Mouse (Mus musculus): ENCODE measurements around the gene Gm7030.
"Not testable (repeated sequence)": the region's sequence is repeated elsewhere in the genome, so short reads cannot be mapped to it uniquely, and the experiment has no call there.

The Gm7030 gene

GRCm38 (mm10) chr17:36128968-36129817 lies at the start of gene Gm7030:
TSS of gene Gm7030 (minus strand) at chr17:36129425.
- not testable (repeated sequence) for DNase-seq

GRCm38 (mm10) chr17:36178938-36179337 lies 49.7 kb upstream of the Gm7030 start:
- not testable (repeated sequence) for DNase-seq

DNA sequence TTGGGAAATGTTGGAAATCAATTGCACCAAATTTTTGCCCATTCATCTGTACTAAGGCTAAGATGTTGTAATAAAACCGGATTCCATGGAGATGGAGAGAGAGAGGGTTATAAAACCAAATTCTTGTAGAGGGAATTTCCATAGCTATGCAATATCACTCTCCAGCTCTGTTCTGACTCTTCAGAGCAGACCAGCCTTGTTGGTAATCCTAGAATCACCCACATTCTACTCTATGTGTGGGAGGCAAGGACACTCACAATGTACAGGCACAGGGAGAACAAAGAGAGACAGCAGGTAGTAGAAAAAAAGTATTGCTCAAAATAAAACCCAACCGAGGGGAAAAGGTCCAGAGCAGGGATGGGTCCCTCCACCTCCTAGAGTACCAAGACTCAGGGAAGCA lies 46.9 kb upstream of the Gm7030 start:
- DNase-seq = not testable (repeated sequence)

DNA sequence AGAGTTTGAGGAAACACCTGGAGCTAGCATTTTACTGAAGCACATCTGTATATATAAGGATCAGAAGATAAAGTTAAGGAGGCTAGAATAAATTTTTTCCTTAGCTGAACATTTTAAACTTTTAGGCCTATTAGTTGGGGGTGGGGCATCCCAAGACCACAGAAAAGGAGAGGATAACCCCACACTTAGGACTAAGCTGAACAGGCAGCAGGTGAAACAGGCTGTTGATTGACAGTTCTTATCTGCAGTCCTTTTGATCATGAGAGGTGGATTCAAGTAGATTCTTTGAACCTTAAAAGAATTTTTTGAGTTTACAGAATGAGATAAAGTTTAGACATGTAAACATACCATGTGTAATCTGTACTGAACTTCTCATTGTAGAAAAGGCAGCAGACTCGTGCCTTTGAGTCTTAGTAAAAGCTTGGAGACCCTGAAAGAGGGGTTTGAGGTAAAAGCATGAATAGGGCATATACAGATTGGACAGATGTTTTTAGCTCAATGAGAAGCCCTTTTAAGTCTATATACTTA lies 41.1 kb upstream of the Gm7030 start:
- DNase-seq = no peak

GRCm38 (mm10) chr17:36169753-36170152 lies 40.5 kb upstream of the Gm7030 start:
- DNase-seq = no peak

GRCm38 (mm10) chr17:36169094-36169493 lies 39.9 kb upstream of the Gm7030 start:
- not testable (repeated sequence) for DNase-seq

DNA sequence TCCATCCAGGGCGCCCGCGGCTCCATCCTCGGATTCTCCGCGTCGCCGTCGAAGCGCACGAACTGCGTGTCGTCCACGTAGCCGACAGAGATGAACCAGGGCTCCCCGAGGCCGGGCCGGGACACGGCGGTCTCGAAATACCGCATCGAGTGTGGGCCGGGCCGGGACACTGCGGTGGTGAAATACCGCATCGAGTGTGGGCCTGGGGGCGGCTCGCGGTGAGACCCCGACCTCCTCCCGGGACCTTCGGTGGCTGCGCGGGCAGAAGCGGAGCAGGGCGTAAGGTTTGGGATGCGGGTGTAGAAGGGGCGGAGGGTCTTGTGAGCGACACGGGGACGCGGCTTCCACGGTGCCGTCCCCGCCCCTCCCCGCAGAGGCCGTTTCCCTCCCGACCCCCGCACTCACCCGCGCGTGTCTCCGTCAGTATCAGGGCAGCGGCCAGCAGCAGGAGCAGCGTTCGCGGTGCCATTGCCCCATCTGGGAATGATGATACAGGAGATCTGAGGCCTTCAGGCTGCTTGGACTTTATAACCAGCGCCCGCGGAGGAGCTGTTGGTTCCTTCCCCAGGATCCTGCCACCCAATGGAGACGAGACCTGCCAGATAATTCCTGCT lies 38.9 kb upstream of the Gm7030 start, which contains the start of gene Gm8909:
Gene Gm8909 (minus strand): TSS at position 499 of the 614 bp plus-strand sequence.
- no peak for DNase-seq

DNA sequence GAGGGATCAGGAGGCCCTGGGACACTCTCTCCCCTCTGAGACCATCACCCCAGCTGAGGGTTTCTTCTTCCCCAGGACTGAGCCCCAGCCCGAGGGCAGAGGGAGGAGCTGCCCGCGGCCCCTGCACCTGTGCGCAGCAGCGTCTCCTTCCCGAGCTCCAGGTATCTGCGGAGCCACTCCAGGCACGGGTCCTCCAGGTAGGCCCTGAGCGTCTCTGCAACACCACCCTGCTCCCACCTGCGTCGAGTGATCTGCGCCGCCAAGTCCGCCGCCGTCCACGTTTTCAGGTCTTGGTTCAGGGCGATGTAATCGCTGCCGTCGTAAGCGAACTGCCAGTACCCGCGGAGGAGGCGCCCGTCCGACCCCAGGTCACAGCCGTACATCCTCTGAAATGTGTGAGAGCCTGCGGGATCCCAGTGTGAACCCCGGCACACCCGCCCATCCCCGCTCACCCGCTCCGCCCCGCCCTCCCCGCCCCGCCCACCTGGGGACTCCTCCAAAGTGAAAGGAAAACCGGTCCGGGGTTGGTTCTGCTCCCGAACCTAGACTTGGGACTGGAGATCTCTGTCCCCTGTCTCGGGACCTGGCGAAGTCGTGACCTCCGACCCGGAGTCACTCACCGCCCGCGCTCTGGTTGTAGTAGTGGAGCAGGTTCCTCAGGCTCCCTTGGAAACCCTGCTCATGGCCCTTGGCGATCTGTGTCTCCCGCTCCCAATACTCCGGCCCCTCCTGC lies 38.2 kb upstream of the Gm7030 start:
- DNase-seq = no peak

- DNase-seq = not testable (repeated sequence)
Observed at GRCm38 (mm10) chr17:36166901-36167300, 37.7 kb upstream of the Gm7030 start.

- no peak for DNase-seq
Observed at GRCm38 (mm10) chr17:36161129-36162051, 32.2 kb upstream of the Gm7030 start.

DNA sequence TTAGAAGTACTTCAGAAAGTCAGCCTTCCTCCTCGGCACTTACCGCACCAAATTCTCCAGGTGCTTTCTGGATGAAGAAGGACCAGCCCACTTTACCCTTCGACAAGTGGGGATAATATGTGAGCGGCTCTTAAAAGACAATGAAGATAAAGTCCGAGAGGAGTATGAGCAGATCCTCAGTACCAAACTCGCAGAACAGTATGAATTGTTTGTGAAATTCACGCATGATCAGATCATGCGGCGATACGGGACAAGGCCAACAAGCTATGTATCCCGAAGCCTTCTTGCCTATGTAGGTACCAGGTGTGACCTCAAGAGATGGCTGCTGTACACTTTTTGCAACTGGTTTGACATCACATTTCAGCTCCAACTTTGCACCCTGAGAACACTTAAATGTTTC lies 29.0 kb upstream of the Gm7030 start:
- not testable (repeated sequence) for DNase-seq

DNA sequence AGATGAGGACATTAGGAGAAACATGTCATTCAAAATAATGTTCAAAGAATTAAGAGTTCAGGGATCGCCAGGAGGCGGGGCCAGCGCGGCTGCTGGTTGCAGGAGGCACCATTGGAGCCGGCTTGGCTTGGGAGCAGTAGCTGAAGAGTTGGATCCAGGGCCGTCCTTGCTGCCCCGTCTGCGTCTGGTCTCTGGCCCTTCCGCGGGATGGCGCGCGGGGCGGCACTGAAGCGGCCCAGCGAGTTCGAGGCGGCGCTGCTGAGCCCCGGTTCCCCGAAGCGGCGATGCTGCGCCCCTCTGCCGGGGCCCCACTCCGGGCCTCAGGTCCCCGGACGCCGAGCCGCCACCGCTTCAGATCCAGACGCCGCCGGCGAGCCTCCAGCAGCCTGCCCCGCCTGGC lies 28.6 kb upstream of the Gm7030 start:
- not testable (repeated sequence) for DNase-seq

DNA sequence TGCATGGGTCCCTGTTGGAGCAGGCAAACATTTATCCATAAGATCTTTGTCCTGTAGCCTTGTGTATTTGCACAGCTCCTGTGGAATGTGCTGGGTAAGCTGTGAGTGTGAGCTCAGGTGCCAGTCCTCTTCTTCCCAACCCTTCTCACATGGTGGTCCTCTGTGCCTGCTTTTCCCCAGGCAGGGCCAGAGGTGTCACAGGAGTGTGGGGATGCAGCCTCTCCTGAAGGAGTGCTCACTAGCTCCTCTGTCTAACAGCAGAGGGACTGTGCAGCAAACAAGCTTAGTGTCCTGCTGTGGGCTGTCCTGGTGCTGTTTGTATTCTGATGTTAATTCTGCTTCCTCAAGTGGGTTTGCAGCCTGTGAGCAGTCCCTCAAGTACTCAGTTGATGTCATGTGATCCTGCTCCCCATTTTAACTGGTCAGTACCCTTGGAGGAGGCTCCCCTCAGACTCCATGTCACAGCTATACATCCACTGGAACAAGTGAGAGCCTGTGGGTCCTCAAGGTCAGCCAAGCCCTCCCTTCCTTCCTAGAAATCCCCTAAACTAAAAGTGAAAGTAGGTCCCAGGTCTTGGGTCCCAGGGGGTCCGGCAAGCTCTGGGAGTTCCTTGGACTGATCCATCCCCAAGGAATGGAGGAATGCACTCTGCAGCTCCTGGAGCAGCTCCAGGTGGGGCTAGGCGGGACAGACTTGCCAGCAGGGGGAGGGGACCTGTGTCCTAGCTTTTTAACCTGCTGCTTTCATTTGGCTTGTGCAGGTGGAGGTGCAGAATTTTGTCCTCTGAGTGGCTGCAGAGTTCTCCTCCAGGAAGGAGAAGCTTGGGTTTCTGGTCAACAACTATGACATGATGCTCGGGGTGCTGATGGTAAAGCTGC lies 25.3 kb upstream of the Gm7030 start:
- no peak for DNase-seq

GRCm38 (mm10) chr17:36151200-36151599 lies 22.0 kb upstream of the Gm7030 start:
- DNase-seq = not testable (repeated sequence)

GRCm38 (mm10) chr17:36148468-36148867 lies 19.2 kb upstream of the Gm7030 start:
- DNase-seq = not testable (repeated sequence)

DNA sequence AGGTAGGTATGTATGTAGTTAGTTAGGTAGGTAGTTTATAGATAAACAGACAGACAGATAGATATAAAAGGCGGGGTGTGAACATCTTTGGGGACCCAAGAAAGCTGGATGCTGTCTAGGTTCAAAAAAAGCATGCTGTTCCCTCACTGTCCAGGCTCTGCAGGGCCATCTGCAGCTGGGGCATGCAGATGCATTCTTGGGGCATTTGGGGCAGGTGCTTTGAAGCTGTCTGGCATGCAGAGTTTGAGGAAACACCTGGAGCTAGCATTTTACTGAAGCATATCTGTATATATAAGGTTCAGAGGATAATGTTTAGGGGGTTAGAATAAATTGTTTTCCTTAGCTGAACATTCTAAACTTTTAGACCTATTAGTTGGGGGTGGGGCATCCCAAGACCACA lies 17.7 kb upstream of the Gm7030 start:
- DNase-seq = not testable (repeated sequence)

- not testable (repeated sequence) for DNase-seq
Observed at GRCm38 (mm10) chr17:36145861-36146156, 16.6 kb upstream of the Gm7030 start.

GRCm38 (mm10) chr17:36145111-36145860 lies 16.1 kb upstream of the Gm7030 start:
- no peak for DNase-seq

GRCm38 (mm10) chr17:36136299-36136848 lies 7.1 kb upstream of the Gm7030 start:
- not testable (repeated sequence) for DNase-seq

Data from right cerebral cortex, postnatal 4 days (tissue).